Mouse (Mus musculus): ENCODE data around the gene Cdk2ap2.

GRCm38 (mm10) chr19:4126759-4127495 is 29.9 kb downstream of the Cdk2ap2 start:
- TF ChIP-seq CTCF (IDR thresholded peaks at IDR 0.05; ENCODE audit: low read depth) (0 out of 2 replicates have a peak, but pooled peaks have one; percentile 5), EP300 (IDR thresholded peaks at IDR 0.05; ENCODE audit: low read depth) (no peak)

All from liver, embryonic 14.5 days (tissue).